Mouse (Mus musculus) CD4-positive helper T cell, adult 2 months (primary cell): ENCODE data around the gene Pou2f2.

ENCODE experiments used
- DNase-seq: peaks from one replicate; pipeline ENCODE4 v3.0.0-alpha.2; 2012; ENCODE audit warnings: low read depth, missing footprints, low spot score

Pou2f2 gene

DNA sequence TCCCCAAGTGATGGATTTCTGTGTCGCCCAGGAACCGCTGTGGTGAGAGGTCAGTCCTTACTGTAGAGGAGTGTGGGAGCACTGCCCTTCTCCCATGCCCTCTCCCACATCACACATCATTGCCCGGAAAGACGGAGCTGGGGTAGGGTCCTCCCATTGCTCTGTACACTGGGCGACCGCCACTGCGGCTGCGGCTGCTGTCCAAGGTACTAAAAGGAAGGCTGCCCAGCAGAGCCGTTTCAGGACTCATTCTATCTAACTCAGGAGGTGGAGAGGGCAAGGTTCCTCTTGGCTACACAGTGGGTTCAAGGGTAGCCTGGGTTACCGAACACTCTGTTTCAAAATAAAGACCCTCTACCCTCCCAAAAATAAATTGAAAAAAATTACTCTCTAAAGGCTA, 33.6 kb downstream of the Pou2f2 start:
- DNase-seq: peak; percentile 32

DNA sequence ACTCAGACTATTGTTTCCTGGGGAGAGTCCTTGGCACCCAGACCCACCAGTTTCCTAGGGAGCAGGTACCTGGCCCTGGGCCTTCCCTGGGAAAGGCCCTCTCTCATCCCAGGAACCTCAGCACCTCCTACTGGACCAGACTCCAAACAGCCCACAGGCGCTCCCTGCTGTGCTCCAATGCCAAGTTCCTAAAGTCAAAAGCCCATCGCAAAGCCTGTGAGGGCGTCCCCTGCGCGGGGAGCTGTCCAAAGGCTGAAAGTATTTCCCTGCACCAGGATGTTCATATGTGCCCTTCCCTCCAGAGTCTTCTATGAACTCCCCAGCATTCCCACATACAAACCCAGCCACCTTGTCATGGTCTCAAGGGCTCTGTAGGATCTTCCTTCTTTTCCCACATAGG, 37.8 kb downstream of the Pou2f2 start:
- peak; percentile 42 for DNase-seq

DNA sequence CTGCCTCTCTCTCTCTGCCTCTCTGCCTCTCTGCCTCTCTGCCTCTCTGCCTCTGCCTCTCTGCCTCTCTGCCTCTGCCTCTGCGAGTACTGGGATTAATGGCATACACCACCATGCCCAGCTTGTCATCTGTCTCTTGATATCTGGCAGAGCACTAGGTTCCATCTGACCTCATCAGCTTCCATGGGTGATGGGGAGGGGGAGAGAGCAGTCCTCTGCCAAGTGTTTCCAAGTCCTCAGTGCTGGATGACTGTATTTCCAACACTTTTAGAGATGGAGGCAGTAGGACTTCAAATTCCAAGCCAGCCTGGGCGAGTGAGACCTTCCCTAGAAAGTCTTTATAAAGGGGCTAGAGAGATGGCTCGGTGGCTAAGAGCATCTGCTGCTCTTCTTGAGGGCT, 42.0 kb downstream of the Pou2f2 start:
- DNase-seq: no peak

DNA sequence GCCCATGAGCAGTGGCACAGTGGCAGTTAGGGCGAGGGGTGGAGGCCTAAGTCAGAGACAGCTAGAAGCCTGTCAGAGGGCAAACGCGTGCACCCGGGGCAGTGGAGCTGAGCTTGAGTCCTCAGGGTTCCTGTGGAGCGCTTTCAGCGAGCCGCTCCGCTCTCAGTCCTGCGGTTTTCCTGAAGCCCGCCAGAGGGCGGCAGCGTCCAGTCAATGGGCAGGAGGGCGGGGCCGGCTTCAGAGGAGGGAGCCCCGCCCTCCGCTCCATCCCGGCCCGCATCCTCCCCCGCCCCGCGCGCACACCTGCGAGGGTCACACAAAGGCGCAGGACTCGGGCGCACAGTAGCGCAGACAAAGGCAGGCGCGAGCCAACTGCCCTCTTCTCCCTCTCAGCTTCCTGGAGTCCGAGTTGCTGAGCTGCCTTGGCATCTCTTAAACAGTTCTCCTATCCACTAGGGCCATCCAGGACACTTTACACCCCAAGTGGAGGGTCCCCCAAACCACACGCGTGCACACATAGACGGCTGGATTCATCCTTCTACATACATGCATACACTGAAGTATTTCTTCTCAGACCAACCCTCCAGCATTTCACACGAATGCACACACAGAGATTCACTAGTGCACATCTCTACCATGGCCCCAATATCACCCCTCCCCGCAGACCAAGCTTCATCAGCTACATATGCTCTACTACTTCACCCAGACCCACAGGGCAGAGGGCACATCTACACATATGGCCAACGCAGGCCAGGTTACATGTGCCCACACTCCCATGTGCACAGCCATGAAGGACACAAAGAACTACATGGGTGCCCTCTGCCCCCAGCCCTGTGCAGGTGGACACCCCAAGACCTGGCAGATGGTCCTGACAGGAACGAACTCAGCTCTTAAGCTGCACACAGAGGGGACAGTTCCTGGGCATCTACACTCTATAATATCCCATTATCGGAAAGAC, 46.2 kb downstream of the Pou2f2 start:
- DNase-seq: peak; percentile 91

DNA sequence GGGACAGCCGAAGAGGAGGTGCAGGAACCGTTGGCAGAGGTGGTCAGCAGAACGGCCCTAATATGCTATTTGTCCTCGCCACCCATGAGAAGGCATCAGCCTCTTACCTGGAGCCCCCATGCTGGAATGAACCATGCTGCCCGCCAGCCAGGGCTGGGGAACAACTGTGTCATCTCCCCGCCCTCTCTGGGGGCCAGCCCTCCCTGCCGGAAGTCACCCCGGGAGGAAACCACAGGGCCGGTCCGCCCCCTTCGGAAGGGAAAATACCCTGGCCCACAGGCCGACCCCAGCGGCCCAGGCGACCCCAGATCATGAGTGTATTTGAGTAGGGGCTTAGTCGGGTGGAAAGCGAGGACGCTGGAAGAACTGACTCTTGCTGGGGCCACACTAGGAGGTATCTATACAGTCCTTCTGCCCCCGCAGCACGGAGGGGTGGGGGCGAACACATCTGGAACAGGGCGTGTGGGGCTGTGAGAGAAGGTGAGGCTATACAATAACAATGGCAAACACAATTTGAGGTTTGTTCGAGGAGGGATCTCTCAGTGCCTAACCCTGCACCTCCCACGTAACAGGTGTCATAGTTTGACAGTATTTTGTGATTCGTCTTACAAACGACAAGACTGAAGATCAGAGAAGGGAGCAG, 47.1 kb downstream of the Pou2f2 start:
- DNase-seq: peak; percentile 84

DNA sequence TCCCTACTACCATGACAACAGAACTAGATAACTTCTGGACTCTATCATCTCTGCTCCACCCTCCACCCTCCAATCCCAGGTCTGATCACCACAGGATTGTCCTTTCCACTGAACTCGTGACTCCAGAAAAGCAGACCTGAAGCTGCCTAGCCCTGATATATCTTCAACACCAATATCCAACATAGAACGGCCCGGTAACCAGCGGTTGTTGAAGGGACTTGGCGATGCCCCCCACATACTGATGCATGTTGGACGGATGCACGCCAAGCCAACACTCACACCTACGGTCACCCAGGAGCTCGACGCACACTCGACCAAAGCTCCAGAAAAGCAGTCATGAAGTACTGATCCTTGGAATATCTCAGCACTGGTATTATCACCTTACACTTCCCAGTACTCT, 48.3 kb downstream of the Pou2f2 start:
- no peak for DNase-seq

DNA sequence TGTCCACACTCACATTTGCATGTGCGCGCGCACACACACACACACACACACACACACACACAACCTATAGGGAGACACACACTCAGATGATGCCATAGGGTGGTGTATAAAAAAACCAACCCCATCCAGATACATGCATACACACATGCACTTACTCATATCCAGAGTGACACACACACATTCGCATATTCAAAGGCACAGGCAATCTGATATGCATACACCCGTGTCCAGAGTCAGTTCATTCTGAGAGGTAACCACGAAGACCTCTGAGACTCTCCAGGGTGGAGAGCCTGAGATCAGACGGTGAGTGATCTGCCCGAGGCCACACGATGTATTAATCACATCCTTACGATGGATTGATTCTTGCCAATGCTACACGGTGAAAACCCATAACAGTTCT, 49.0 kb downstream of the Pou2f2 start:
- peak; percentile 49 for DNase-seq

DNA sequence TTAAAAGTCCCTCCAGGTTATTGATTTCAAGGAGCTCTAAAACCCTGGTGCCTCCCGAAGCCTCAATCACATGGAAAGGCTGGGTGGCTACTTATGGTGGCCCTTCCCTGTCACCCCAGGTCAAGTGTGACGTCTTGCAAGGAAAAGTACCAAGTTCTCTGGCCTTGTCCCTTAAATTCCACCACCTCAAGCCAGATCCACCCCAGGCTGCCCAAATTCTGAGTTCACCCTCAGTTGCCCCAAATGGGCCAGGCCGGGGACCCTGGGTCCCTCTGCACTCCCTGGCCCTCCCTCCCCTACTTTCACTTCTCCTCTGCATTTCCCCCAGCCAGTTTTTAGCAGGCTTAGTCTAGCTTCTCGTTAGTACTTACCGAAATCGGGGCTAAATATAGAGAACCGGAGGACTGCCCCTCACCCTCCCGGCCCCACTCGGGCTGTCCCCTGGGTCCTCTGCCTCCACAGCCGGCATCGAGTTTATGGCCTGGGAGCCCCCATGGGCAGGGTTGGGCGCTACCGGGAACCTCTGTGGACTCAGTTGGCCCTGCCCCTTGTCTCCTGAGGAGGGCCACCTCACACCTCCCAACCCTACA, 50.0 kb downstream of the Pou2f2 start:
- no peak for DNase-seq

DNA sequence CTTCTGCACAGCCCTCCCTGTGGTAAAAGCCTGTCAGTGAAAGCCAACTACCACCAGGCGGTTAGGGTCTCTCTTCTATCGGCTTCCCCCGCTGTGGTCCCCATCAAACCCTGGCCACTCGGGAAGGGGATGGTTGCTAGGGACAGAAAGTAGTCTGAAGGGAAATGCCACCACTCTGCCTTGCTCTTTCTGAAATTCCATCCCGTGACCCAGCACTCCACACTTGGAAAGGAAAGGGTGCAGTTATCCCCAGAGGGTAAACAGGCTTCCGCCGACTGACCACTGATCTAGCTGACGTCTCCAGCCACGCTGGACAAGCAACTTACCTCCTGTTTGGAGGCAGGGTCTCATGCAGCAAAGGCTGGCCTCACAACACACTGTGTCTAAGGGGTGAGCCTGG, 51.6 kb downstream of the Pou2f2 start:
- no peak for DNase-seq

DNA sequence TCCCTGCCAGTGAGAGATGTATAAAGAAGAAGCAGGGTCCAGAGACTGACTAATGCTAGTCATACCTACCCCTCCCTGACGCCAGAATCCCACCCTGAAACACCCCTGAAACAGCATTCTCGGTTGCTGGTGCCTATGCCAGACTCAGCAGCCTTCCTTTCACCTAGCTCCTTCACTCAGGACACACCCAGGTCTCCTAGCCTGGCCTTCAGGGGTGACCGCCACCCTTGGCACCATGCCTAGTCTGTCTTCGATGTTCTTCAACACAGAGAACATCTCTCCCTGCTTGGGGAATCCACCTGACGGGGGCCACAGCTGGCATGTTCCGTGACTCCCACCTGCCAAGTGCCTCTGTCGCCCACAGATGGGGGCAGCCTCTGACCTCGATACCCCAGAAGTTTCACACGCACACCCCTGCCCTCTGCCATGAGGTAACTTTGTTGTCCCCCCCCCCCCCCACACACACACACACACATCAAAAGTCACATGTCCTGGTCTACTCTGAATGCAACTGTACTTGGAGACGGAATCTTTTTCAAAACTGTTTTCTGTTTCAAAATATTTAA, 53.7 kb downstream of the Pou2f2 start:
- no peak for DNase-seq

DNA sequence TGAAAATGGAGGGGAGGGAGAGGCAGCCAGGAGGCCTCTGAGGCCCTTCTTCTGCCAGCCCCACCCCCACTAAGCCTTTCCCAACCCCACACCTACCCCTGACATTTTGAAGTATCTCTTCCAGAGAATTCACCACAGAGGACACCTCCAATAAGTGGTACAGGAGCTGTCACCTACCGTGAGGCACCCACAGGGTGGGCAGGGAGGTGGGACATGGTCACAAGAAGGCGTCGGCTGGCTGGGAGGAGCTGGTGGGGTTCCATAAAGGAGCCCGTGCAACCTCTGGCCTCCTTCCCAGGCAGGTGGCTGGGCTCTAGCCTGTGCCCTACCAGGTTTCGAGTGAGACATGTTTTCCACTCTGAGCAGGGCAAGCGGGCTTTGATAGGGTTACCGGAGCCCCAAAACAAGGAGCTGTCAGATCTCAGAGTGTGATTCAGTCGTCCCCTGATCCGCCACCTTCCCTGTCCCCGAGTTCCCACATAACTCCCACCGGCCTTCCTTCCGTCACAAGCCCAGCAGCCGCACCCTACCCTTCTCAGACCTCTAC, 58.2 kb downstream of the Pou2f2 start:
- DNase-seq: peak; percentile 45

DNA sequence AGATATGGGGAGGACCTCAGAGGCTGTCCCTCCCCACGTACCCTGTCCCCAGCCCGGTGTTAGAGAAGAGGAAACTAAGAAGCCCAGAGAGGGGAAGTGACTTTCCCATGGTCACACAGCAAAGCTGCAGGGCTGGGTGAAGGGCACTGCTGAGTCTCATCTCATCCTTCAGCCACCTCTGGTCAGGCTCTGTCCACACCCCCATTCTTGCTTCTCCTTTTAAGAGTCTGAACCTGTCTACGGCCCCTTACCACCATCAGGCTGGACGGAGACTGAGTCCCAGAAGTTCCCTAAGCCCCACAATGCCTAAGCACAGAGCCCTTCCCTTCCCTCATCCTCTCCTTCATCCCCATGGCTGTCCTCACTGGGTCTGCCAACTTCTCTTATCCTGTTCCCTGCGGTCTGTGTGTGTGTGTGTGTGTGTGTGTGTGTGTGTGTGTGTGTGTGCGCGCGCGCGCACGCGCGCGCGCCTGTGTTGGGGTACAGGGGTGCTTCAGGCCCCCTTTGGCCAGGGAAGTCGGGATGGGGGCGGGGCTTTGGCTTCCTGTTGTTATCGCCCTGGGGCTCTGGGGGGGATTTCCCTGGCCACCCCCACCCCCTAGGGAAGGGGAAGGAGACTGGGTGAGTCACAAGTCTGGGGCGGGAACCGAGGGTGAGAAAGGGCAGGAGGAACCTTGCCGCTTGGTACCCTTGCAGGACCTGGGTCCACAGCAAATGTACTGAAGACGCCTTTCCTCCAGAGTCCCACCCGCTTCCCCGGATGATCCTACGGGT, 59.3 kb downstream of the Pou2f2 start:
- DNase-seq: peak; percentile 86

DNA sequence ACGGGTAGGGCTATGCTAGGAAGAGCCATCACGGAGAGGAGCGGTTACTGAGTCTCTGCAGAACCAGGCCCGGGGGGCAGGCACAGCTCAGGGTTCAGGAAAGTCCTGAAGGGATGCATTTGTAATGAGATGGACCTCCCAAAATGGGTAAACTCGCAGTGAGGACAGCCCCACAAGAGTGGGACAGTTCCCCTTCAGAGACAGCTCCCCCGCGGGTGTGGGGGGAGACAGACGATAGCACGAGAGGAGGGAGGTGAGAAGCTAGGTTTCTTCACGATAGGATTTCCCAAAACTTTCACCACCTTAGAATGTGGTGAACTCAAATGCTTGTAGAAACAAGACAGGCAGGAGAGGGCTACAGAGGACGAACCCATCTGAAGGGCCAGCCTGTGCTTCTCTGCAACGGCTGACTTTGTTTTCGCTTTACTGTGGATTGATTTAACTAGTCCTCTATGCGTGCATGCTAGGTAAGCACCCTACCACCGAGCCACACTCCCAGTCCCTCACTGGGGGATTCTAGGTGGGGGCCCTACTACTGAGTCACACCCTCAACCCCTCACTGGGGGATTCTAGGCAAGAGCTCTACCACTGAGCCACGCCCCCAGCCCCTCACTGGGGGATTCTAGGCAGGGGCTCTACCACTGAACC, 66.4 kb downstream of the Pou2f2 start:
- DNase-seq: no peak

DNA sequence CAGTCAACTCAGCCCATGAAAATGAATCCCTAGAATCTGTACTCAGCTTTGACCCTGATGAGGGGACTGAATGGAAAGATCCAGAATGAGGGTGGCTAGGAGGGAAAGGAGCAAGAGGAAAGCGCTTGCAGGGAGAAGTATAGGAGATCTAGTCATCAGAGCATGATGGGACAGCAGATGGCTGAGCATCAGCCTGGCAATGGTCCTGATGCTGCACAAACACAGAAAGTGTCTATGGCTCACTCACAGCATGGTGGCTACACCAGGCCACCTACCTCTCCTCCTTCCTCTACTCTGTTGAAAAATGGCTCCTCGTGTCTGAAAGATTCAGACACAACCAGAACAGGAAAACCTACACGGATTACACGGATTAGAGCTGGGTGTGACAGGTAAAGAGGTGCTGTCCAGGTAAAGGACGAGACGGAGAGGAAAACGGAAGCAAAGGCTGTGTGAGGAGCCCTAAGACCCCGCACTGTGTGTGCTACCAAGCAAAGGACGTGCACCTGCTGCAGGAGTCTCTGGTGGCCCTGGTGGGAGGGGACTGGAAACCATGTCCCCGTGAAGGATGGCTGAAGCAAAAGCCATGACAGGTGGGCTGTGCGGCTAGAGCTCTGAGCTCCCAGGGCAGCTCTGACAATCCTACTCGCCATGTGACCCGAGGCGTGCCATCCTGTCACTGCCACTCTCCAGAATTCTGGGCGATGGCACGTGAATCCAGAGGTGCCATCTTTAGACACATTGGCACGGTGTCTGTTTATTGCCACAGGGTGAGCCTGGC, 67.2 kb downstream of the Pou2f2 start:
- no peak for DNase-seq

DNA sequence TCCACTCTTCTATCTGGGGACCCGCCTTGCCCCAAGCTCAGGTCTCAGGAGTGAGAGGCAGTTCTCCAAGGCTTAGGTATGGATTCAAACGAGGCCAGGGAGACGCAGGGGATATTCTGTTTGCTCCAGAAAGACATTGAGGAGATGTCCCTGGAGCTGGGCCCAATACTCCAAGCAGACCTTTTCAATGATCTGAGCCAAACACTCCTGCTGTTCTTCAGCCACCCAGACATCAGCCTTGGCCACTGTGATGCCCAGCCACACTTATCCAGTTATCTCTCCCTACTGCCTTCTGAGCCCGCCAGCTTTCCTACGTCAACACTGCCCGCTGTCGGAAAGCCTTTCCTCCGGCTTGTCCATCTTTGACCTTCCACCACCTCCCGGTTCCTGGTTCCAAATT, 69.2 kb downstream of the Pou2f2 start:
- DNase-seq: no peak

DNA sequence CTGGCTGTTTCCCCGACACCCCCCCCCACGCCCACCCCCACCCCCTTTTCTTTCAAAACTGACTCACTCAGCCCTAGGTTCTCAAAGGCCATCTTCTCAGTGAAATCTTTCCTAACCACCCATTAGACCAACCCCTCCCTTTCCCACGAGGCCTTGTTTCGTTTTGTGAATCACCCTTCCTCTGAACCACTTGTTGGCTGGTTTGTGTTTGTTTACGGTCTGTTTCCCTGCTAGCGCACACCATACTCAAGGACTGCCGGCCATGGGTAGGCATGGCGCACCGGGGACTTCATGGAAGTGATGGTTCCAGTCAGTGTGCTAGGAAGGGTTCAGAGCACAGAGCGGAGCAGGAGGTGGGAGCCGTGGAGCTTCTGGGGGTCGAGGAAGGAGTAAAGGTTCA, 70.2 kb downstream of the Pou2f2 start:
- no peak for DNase-seq

DNA sequence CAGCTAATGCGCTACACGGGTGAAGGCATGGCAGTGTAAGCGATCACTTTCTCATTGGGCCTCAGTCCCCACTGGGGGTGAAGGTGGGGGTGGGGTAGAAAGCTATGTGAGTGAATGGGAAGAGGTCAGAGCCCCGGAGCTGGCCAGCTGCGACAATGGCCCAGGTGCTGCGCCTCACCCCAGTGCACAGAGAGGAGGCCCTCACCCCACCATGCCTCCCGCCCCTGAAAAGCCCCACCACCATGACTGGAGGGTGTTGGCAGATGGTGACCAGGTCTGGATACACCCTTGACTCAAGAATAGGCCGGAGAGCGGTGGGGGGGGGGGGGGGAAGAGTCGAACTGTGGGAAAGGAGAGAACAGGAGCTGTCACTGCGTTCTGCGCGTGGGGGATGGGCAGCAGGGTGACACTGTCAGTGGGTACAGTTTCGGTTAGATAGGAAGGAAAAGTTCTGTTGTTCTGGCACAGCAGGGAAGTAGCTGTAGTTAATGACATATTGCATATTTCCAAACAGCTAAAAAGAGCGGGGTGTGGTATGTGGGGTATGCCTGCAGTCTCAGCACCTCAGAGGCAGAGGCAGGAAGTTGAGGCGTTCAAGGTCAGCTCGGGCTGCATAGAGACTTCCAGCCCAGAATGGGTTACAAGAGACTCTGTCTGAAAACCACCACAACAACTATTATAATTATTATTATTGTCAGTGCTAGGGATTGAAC, 72.6 kb downstream of the Pou2f2 start:
- peak; percentile 30 for DNase-seq

DNA sequence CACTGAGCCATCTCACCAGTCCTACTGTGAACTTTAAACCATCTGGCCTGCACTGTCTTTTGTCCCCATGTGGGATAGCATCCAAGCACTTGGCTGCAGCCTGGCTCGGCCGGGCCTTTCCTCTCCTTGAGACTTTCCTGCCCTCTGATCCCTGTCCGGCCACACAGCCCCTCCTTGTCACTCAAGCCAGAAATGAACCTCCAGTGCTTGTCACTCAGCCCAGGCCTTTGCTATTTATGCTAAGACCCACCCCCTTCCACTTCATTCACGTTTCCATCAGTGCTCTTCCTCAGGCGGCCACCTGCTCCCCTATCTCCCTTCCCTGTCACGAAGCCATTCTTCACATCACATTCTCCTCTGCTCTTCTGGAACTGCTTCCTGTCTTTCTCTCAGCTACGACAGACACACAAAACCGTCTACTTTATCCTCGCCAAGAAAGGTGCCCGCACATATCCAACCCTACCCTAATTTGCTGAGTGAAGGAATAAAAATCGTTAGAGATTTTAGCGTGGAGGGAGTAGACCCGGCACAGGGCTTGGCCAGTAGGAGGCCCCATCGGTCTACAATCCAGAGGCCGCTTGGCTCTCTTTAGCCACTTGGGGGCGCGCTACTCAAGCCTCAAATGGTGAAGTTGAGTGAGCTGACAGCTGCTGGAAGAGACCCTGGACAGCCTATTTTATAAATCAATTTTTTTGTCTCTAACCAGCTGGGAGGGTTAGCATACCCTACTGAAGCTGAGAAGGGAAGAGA, 73.9 kb downstream of the Pou2f2 start:
- peak; percentile 85 for DNase-seq

DNA sequence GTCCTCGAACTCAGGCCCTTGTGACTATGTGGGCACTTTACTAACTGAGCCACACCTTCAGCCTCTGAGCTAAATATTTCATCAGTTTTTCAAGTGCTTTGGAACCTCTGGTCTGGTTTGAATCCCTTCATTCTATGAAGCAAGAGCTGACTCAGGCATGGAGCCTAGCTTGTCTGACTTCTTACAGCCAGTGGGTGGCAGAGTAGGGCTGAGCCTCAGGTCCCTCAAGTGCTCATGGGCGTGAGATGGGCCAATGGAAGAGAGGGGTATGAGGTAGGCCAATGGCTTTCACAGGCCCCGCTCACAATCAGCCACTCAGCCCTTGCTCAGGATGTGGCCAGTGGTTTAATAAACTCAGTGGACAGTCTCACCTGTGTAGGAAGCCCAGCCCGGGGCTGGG, 79.9 kb downstream of the Pou2f2 start:
- no peak for DNase-seq
